ENCODE assay signal across 18 mouse cellular contexts in the genomic region with DNA sequence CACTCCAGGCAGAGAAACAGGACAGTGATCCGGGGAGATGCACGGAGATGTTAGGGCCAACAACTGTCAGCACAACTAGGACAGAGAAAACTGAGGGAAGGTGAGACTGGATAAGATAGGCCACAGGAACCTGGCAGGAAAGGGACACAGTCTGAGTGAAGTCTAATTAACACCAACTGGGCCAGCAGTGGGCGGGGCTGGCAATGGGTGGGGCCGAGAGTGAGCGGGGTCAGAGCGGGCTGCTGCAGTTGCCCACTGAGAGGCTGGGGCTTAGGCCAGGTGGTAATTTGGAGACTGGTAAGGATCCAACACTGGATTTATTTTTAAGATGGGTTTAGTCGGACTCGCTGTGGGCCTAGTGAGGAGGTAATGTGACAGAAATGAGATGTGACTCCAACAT.
A peak's percentile ranks its signal among the peaks of the same experiment; 100 is the strongest.
DNase-seq lines count a peak whose midpoint lies in the region; ATAC-seq and TF ChIP-seq lines count a peak whose summit lies in the region.
"Had no signal": no experiment of that assay in that cellular context is flagged by ENCODE, and none has a peak within 500 bp of the region (broad histone marks: within the 10 kb centered on the region; RNA-seq: fewer than 3 reads in every experiment).

No protein-coding gene starts in this region.

- TF ChIP-seq RAD21 in MEL (IDR thresholded peaks at IDR 0.05; ENCODE audit: low read depth, low read length), result no peak

- no peaks in the 10 kb centered on the region for H3K9me3 ChIP-seq in forebrain, embryonic 16.5 days (ENCODE audit: control insufficient read depth, low read length)
- H3K9me3 ChIP-seq in forebrain, embryonic 11.5 days (ENCODE audit: control insufficient read depth, low read length), result no peaks in the 10 kb centered on the region; the same call in 1 of the 2 replicates
- no peaks in the 10 kb centered on the region for H3K9me3 ChIP-seq in MEL (replicated peaks; ENCODE audit: insufficient read depth, low read length)
- no peaks in the 10 kb centered on the region for H3K9me3 ChIP-seq in liver, embryonic 14.5 days (ENCODE audit: control insufficient read depth, low read length)
- H3K9me3 ChIP-seq: limb, embryonic 15.5 days had no signal

- no peak for DNase-seq in forebrain, embryonic 11.5 days (ENCODE audit: low spot score)
- peak; percentile 47 for DNase-seq in MEL (ENCODE audit: low read depth, low spot score)
- no peak for DNase-seq in liver, embryonic 14.5 days (ENCODE audit: low read depth in 3 of 3, low spot score in 3 of 3)
- no peak for DNase-seq in right cerebral cortex, postnatal 25 days
- no peak for DNase-seq in left cerebral cortex, postnatal 14 days (ENCODE audit: low spot score in 2 of 2)
- no peak for DNase-seq in layer of hippocampus, adult 8-10 months (ENCODE audit: low spot score in 2 of 2)
- DNase-seq: cerebellum, adult 9-10 months; gastrocnemius, postnatal 36 days; kidney, adult 18-20 months; kidney, postnatal 14 days; midbrain, embryonic 14.5 days; thymus, postnatal 14 days had no signal

- TF ChIP-seq EP300 in MEL (IDR thresholded peaks at IDR 0.05; ENCODE audit: low read depth in 1 of 2, low read length in 2 of 2), result no peak
- TF ChIP-seq EP300 in liver, embryonic 14.5 days (IDR thresholded peaks at IDR 0.05; ENCODE audit: low read depth), result no peak

- H3K4me1 ChIP-seq in forebrain, embryonic 16.5 days (replicated peaks; ENCODE audit: control insufficient read depth, insufficient read depth, low read length), result peaks cover 2% of the 10 kb centered on the region; the same call in 1 of the 2 replicates
- no peaks in the 10 kb centered on the region for H3K4me1 ChIP-seq in forebrain, embryonic 11.5 days (replicated peaks; ENCODE audit: control insufficient read depth, insufficient read depth, low read length)
- H3K4me1 ChIP-seq in MEL (ENCODE audit: control insufficient read depth in 1 of 2, insufficient read depth in 2 of 2, low read length in 2 of 2), result peaks cover 0 to 20% of the 10 kb centered on the region in 2 experiments; a peak in 3 of 4 replicates
- H3K4me1 ChIP-seq in liver, embryonic 14.5 days (replicated peaks; ENCODE audit: control insufficient read depth in 2 of 2, insufficient read depth in 2 of 2, low read length in 1 of 2), result peaks cover 0 to 14% of the 10 kb centered on the region in 2 experiments; a peak in 2 of 4 replicates

- no peak overlapping the region for H3K9ac ChIP-seq in forebrain, embryonic 16.5 days (replicated peaks; ENCODE audit: low read depth, low read length)
- H3K9ac ChIP-seq in forebrain, embryonic 11.5 days (ENCODE audit: low read length), result no peak overlapping the region
- no peak overlapping the region for H3K9ac ChIP-seq in MEL (ENCODE audit: control insufficient read depth, low read depth, low read length, poor library complexity, severe bottlenecking)
- H3K9ac ChIP-seq in liver, embryonic 14.5 days (replicated peaks), result no peak overlapping the region
- H3K9ac ChIP-seq: limb, embryonic 15.5 days had no signal

- H3K27me3 ChIP-seq in forebrain, embryonic 16.5 days (replicated peaks; ENCODE audit: control insufficient read depth, insufficient read depth, low read length), result no peaks in the 10 kb centered on the region
- H3K27me3 ChIP-seq in forebrain, embryonic 11.5 days (ENCODE audit: control insufficient read depth, insufficient read depth, low read length), result no peaks in the 10 kb centered on the region
- H3K27me3 ChIP-seq in MEL (ENCODE audit: control insufficient read depth in 1 of 2, insufficient read depth in 2 of 2, low read length in 2 of 2), result no peaks in the 10 kb centered on the region
- no peaks in the 10 kb centered on the region for H3K27me3 ChIP-seq in liver, embryonic 14.5 days (ENCODE audit: control insufficient read depth, insufficient read depth, low read length)
- H3K27me3 ChIP-seq: limb, embryonic 15.5 days had no signal

- no peak overlapping the region for H3K27ac ChIP-seq in forebrain, embryonic 16.5 days (ENCODE audit: low read length)
- no peak overlapping the region for H3K27ac ChIP-seq in forebrain, embryonic 11.5 days (ENCODE audit: low read depth, low read length)
- H3K27ac ChIP-seq in MEL (ENCODE audit: control insufficient read depth, low read depth, low read length), result no peak overlapping the region
- no peak overlapping the region for H3K27ac ChIP-seq in liver, embryonic 14.5 days
- H3K27ac ChIP-seq: limb, embryonic 15.5 days; macrophage had no signal

- no peak for TF ChIP-seq CTCF in MEL (IDR thresholded peaks at IDR 0.05 in 2 of 3, conservative IDR thresholded peaks at IDR 0.05 in 1 of 3; ENCODE audit: control insufficient read depth in 1 of 3, insufficient read depth in 1 of 3, low read depth in 2 of 3, low read length in 3 of 3, poor library complexity in 1 of 3, severe bottlenecking in 1 of 3)
- TF ChIP-seq CTCF in liver, embryonic 14.5 days (IDR thresholded peaks at IDR 0.05; ENCODE audit: low read depth), result no peak

- 0 out of 2 replicates have a peak, but pooled peaks cover 3% of the 10 kb centered on the region for H3K36me3 ChIP-seq in forebrain, embryonic 16.5 days (ENCODE audit: control insufficient read depth, insufficient read depth)
- no peaks in the 10 kb centered on the region for H3K36me3 ChIP-seq in forebrain, embryonic 11.5 days (ENCODE audit: control insufficient read depth, insufficient read depth, low read length)
- peaks cover 0 to 10% of the 10 kb centered on the region in 2 experiments; a peak in 2 of 4 replicates for H3K36me3 ChIP-seq in MEL (ENCODE audit: control insufficient read depth in 1 of 2, insufficient read depth in 2 of 2, low read length in 2 of 2)
- no peaks in the 10 kb centered on the region for H3K36me3 ChIP-seq in liver, embryonic 14.5 days (replicated peaks; ENCODE audit: control insufficient read depth, insufficient read depth, low read depth)

- intact Hi-C loops in left cerebral cortex, postnatal 14 days (cut with DNase I), result loop anchor here (10.0 kb wide), 1 partner anchor 327 kb away; no protein-coding TSS in a partner anchor

- WGBS in forebrain, embryonic 16.5 days, result 71% methylated on average over 8 of the region's 8 CpGs
- 68% methylated on average over 8 of the region's 8 CpGs for WGBS in forebrain, embryonic 11.5 days
- WGBS in liver, embryonic 14.5 days (ENCODE audit: insufficient replicate concordance), result 41% methylated on average over 8 of the region's 8 CpGs

- no peak for TF ChIP-seq POLR2A in MEL (IDR thresholded peaks at IDR 0.05; ENCODE audit: control insufficient read depth in 1 of 2, insufficient read depth in 1 of 2, low read depth in 1 of 2, low read length in 2 of 2, poor library complexity in 1 of 2)

- ATAC-seq in forebrain, embryonic 16.5 days, result 0 out of 2 replicates have a peak, but pooled peaks have one; percentile 15
- ATAC-seq in forebrain, embryonic 11.5 days (replicated peaks; ENCODE audit: low FRiP score), result no peak
- ATAC-seq in erythroid progenitor cell, adult 5-6 weeks (replicated peaks; ENCODE audit: low FRiP score, poor library complexity, severe bottlenecking), result peak; percentile 60; the same call in 1 of the 2 replicates
- ATAC-seq in liver, embryonic 14.5 days (ENCODE audit: insufficient read depth), result peak; percentile 49; the same call in 1 of the 2 replicates
- ATAC-seq: forebrain, embryonic 14.5 days had no signal

- no peak overlapping the region for H3K4me3 ChIP-seq in forebrain, embryonic 16.5 days (replicated peaks; ENCODE audit: low read length)
- no peak overlapping the region for H3K4me3 ChIP-seq in forebrain, embryonic 11.5 days (ENCODE audit: low read depth, low read length)
- H3K4me3 ChIP-seq in MEL (ENCODE audit: control insufficient read depth in 1 of 2, insufficient read depth in 1 of 2, low read depth in 2 of 2, low read length in 2 of 2), result no peak overlapping the region
- H3K4me3 ChIP-seq in liver, embryonic 14.5 days (ENCODE audit: insufficient read depth in 1 of 2, low read depth in 2 of 2, low read length in 2 of 2), result no peak overlapping the region
- H3K4me3 ChIP-seq: limb, embryonic 15.5 days; myocyte had no signal

- no peaks in the 10 kb centered on the region for H3K79me2 ChIP-seq in MEL (ENCODE audit: control insufficient read depth, insufficient read depth, low read length, poor library complexity)

- no peak overlapping the region for H3K4me2 ChIP-seq in forebrain, embryonic 16.5 days (ENCODE audit: low read length)
- no peak overlapping the region for H3K4me2 ChIP-seq in forebrain, embryonic 11.5 days (ENCODE audit: low read depth, low read length, severe bottlenecking)
- no peak overlapping the region for H3K4me2 ChIP-seq in liver, embryonic 14.5 days (ENCODE audit: low read depth)
- H3K4me2 ChIP-seq: limb, embryonic 15.5 days had no signal

TF ChIP-seq in MEL, 35 proteins besides CTCF, POLR2A, EP300 and RAD21:
- TF ChIP-seq JUND (IDR thresholded peaks at IDR 0.05; ENCODE audit: low read depth, low read length), result no peak
- no peak for TF ChIP-seq CHD2 (IDR thresholded peaks at IDR 0.05; ENCODE audit: low read length)
- no peak for TF ChIP-seq NELFE (IDR thresholded peaks at IDR 0.05; ENCODE audit: low read depth, low read length)
- TF ChIP-seq CHD1 (IDR thresholded peaks at IDR 0.05; ENCODE audit: low read depth, low read length), result no peak
- no peak for TF ChIP-seq USF1 (IDR thresholded peaks at IDR 0.05; ENCODE audit: low read depth, low read length)
- no peak for TF ChIP-seq KAT2A (conservative IDR thresholded peaks at IDR 0.05; ENCODE audit: low read depth, low read length)
- TF ChIP-seq ETS1 (IDR thresholded peaks at IDR 0.05; ENCODE audit: low read depth, low read length), result no peak
- TF ChIP-seq MAFK (IDR thresholded peaks at IDR 0.05; ENCODE audit: borderline replicate concordance, low read depth, low read length), result no peak
- TF ChIP-seq TBP (IDR thresholded peaks at IDR 0.05; ENCODE audit: low read depth, low read length), result no peak
- TF ChIP-seq TAL1 (IDR thresholded peaks at IDR 0.05; ENCODE audit: low read length), result no peak
TF ChIP-seq in MEL: peak in this region for 0.
